Mouse (Mus musculus) frontal cortex, postnatal 36 days (tissue): ENCODE data around the gene Mitf.

Experiments
- DNase-seq, 2 experiments: peaks; one replicate each; pipeline ENCODE4 v3.0.0; 2022; ENCODE audit warnings: low spot score in 2 of 2

The Mitf gene

GRCm38 (mm10) chr6:97806781-97807743, at the start of gene Mitf:
Gene Mitf (plus strand): TSS chr6:97807052.
- peak; percentile 93 to 96 for DNase-seq

- no peak for DNase-seq
Observed at GRCm38 (mm10) chr6:97757361-97757760, 49.5 kb upstream of the Mitf start.

- no peak for DNase-seq
Observed at GRCm38 (mm10) chr6:97758884-97759283, 48.0 kb upstream of the Mitf start.

GRCm38 (mm10) chr6:97759301-97759700, 47.6 kb upstream of the Mitf start:
- DNase-seq, result peak; percentile 40 to 68

GRCm38 (mm10) chr6:97761326-97761725, 45.5 kb upstream of the Mitf start:
- peak; percentile 40 to 49 for DNase-seq

- no peak for DNase-seq
Observed at GRCm38 (mm10) chr6:97763970-97764369, 42.9 kb upstream of the Mitf start.

- no peak for DNase-seq
Observed at GRCm38 (mm10) chr6:97767836-97768235, 39.0 kb upstream of the Mitf start.

- DNase-seq, result peak in 1 of 2 experiments; percentile 20
Observed at GRCm38 (mm10) chr6:97769549-97769948, 37.3 kb upstream of the Mitf start.

- DNase-seq, result no peak
Observed at GRCm38 (mm10) chr6:97781316-97781715, 25.5 kb upstream of the Mitf start.

- no peak for DNase-seq
Observed at GRCm38 (mm10) chr6:97782291-97782690, 24.6 kb upstream of the Mitf start.

- DNase-seq, result no peak
Observed at GRCm38 (mm10) chr6:97786871-97787270, 20.0 kb upstream of the Mitf start.

- DNase-seq, result no peak
Observed at GRCm38 (mm10) chr6:97788361-97788974, 18.4 kb upstream of the Mitf start.

- DNase-seq, result peak in 1 of 2 experiments; percentile 38
Observed at GRCm38 (mm10) chr6:97789700-97790099, 17.2 kb upstream of the Mitf start.

- no peak for DNase-seq
Observed at GRCm38 (mm10) chr6:97792104-97792503, 14.7 kb upstream of the Mitf start.

GRCm38 (mm10) chr6:97795175-97795574, 11.7 kb upstream of the Mitf start:
- no peak for DNase-seq

GRCm38 (mm10) chr6:97800615-97801014, 6.2 kb upstream of the Mitf start:
- DNase-seq, result no peak

- no peak for DNase-seq
Observed at GRCm38 (mm10) chr6:97806051-97806450, 801 bp upstream of the Mitf start.

- no peak for DNase-seq
Observed at GRCm38 (mm10) chr6:97814191-97814590, 7.3 kb downstream of the Mitf start.

GRCm38 (mm10) chr6:97815723-97816122, 8.9 kb downstream of the Mitf start:
- DNase-seq, result no peak

- DNase-seq, result no peak
Observed at GRCm38 (mm10) chr6:97816806-97817205, 10.0 kb downstream of the Mitf start.

- no peak for DNase-seq
Observed at GRCm38 (mm10) chr6:97818128-97818527, 11.3 kb downstream of the Mitf start.

GRCm38 (mm10) chr6:97818948-97819347, 12.1 kb downstream of the Mitf start:
- DNase-seq, result no peak

GRCm38 (mm10) chr6:97820505-97820904, 13.7 kb downstream of the Mitf start:
- DNase-seq, result no peak
